Mouse (Mus musculus) limb, embryonic 12.5 days (tissue): ENCODE measurements around the gene Gpr137c. TPM values are rescaled to one million over a fixed set of nuclear protein-coding genes. Genes with fewer than 3 reads are reported as not detected.

Source experiments
- ATAC-seq: fragments of 200-750 bp; cut with Nextera tagmentation; 2 replicates; pipeline ENCODE4 v1.8.0; 2017; ENCODE audit warnings: low read depth, moderate TSS enrichment; ENCODE audit not compliant: insufficient number of reproducible peaks, insufficient read depth, low FRiP score, low TSS enrichment
- H3K27ac ChIP-seq: fragments of 300-500 bp; sonication (generic); 2 replicates; pipeline ENCODE4 v1.5.1; 2016; ENCODE audit warnings: mild to moderate bottlenecking, moderate library complexity
- H3K27me3 ChIP-seq: fragments of 300-500 bp; sonication (generic); 2 replicates; pipeline ENCODE4 v1.6.1; 2016; ENCODE audit warnings: mild to moderate bottlenecking, moderate library complexity
- H3K36me3 ChIP-seq: fragments of 300-500 bp; sonication (generic); 2 replicates; pipeline ENCODE4 v1.6.1; 2016; ENCODE audit warnings: mild to moderate bottlenecking, moderate library complexity
- H3K4me1 ChIP-seq: fragments of 300-500 bp; sonication (generic); replicated peaks from 2 replicates; pipeline ENCODE4 v1.6.1; 2016
- H3K4me2 ChIP-seq: fragments of 300-500 bp; sonication (generic); 2 replicates; pipeline ENCODE4 v1.6.1; 2016; ENCODE audit warnings: mild to moderate bottlenecking, moderate library complexity
- H3K4me3 ChIP-seq: fragments of 300-500 bp; sonication (generic); replicated peaks from 2 replicates; pipeline ENCODE4 v1.5.1; 2016; ENCODE audit warnings: mild to moderate bottlenecking
- H3K9ac ChIP-seq: fragments of 300-500 bp; sonication (generic); replicated peaks from 2 replicates; pipeline ENCODE4 v1.6.1; 2016; ENCODE audit warnings: mild to moderate bottlenecking, moderate library complexity
- H3K9me3 ChIP-seq: fragments of 300-500 bp; sonication (generic); 2 replicates; pipeline ENCODE4 v1.6.1; 2016; ENCODE audit warnings: mild to moderate bottlenecking, moderate library complexity
- WGBS: fragments of 180-500 bp; shearing (Covaris S2); methylation state at CpG from one replicate; pipeline ENCODE4 v1.1.7; 2016; 5-methylcytosine and 5-hydroxymethylcytosine counted together
- polyA plus RNA-seq: library from polyadenylated mRNA; unstranded; fragments of >200 nt; fragmentation: Nextera tagmentation; extraction: Ambion mirVana; gene quantifications from 2 replicates; pipeline ENCODE4 v1.2.1, GENCODE M21; 2016

Gpr137c gene
- polyA plus RNA-seq, 1 experiment from 2014 or later, result 5.1 TPM

DNA sequence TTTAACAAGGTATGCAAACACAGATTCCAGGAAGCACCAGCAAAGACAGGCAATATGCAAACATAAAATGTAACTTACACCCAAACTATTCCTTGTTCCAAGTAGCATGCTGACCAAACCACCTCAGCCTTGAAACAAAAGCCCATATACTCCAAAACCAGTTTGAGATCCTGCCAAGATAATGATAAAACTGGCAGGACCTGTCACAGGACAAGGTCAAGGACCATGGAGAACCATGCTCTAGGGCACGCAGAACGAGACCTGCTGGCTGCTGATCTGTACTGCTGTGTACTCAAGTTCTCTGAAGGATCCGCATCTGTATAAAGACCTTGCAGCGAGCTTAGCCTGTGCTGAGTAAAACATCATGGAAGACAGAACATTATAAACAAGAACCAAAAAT, 1.8 kb upstream of the Gpr137c start:
- 90% methylated on average over 4 of the region's 4 CpGs for WGBS
- no peaks in the 10 kb centered on the region for H3K27me3 ChIP-seq
- no peak overlapping the region; the same call in 1 of the 2 replicates for H3K4me2 ChIP-seq
- H3K9me3 ChIP-seq, result no peaks in the 10 kb centered on the region
- no peak overlapping the region for H3K9ac ChIP-seq
- no peak overlapping the region for H3K27ac ChIP-seq
- no peak overlapping the region for H3K4me3 ChIP-seq
- H3K36me3 ChIP-seq, result no peaks in the 10 kb centered on the region
- no peak for ATAC-seq
- no peaks in the 10 kb centered on the region; the same call in 1 of the 2 replicates for H3K4me1 ChIP-seq

DNA sequence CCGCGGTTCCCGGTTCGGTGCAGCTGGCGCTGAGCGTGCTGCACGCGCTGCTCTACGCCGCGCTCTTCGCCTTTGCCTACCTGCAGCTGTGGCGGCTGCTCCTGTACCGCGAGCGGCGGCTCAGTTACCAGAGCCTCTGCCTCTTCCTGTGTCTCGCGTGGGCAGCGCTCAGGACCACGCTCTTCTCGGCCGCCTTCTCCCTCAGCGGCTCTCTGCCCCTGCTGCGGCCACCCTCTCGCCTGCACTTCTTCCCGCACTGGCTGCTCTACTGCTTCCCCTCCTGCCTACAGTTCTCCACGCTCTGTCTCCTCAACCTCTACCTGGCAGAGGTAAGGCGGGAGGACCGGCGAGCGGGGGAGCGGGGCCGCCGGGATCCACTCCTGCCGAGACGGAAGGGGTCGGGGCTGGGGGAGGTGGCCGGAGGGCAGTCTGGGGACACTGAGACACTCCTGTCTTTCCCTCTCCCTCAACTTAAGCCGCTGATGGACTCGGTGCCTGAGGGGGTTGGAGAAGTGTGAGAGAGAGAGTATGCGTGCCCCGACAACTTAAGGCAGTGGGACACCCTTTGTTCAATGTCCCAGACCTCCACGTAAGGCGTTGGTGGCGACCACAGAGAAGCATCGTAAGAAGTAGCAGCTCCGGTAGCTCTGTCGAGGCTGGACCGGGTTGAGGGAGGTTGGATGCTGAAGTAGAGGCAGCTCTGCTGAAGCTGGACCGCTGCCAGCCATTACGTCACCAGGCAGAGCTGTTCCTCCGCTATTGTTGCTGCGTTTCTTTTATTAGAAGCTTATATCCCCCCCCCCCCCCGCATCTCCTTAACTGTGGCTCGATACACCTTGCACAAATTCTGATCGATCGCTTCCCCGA, 806 bp downstream of the Gpr137c start, which contains the start of gene Txndc16:
Gene Txndc16, minus strand, starts transcription at position 239 of the 867 bp plus-strand sequence.
- Histone ChIP-seq H3K27ac (peak within 1 kb of the TSS; percentile 96), H3K4me1 (no peaks in the 10 kb centered on the region; the same call in 1 of the 2 replicates), H3K4me3 (peak within 1 kb of the TSS; percentile 73), H3K9ac (peak within 1 kb of the TSS; percentile 89), H3K4me2 (peak within 1 kb of the TSS; percentile 85), H3K9me3 (no peaks in the 10 kb centered on the region), H3K36me3 (no peaks in the 10 kb centered on the region), H3K27me3 (no peaks in the 10 kb centered on the region)
- under 1% methylated on average over 56 of the region's 59 CpGs for WGBS
- ATAC-seq, result peak; percentile 43

DNA sequence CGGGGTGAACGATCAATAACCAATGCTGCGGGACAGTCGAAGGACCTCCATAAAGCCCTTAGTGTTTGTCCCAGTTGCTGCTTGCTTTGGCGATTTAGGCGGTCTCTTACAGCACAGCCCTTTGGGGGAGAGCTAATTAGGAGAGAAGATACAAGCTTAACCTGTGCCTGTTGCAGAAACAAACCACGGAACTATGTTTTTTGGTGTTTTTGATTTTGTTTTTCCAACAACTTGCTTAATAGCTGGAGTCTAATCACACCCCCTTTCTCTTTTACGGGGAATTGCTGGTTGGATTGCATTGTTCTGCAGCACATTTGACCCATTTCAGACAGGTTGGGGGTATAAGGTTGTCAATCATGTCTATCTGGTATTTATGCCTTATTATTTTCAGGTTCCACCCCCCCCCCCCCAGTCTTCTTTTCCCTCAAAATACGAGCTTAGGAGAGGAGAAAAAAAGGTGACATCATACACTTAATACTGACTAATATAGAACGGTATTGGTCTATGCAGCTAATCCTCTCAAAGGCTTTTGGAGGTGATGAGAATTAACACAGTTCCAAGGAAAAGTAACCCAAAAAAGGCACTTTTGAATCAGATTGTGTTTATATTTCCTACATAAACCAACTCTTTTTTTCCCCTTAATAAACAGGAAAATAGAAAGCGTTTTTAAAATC, 1.6 kb downstream of the Gpr137c start:
- Histone ChIP-seq H3K4me3 (peak overlapping the region; percentile 73), H3K36me3 (no peaks in the 10 kb centered on the region), H3K9ac (peak overlapping the region; percentile 89), H3K4me2 (peak overlapping the region; percentile 85), H3K4me1 (no peaks in the 10 kb centered on the region; the same call in 1 of the 2 replicates), H3K27ac (0 out of 2 replicates have a peak overlapping the region, but pooled peaks have one; percentile 96), H3K27me3 (no peaks in the 10 kb centered on the region), H3K9me3 (no peaks in the 10 kb centered on the region)
- no peak for ATAC-seq
- WGBS, result 10% methylated on average over 11 of the region's 11 CpGs

DNA sequence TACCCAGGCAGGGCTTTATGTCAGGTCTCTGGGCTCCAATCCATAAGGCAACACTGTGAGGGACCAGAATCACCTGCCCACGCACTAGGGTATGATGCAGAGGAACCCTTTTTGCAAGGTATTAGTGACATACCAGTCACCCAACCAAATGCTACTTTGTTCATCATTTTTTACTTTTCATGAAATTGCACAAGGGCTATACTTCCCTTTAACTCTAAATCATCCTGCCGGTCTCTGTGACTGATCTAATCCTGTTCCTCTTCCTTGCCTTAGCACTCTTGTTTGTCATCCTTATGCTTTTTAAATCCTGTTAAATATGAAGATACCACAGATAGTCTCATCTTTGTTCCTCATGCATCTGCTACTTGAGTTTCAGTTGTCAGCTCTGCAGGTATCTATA, 19.5 kb downstream of the Gpr137c start:
- no peaks in the 10 kb centered on the region for H3K36me3 ChIP-seq
- no peak overlapping the region for H3K4me3 ChIP-seq
- ATAC-seq, result no peak
- no peak overlapping the region for H3K4me2 ChIP-seq
- WGBS, result 75% methylated on average over 2 of the region's 2 CpGs
- H3K27ac ChIP-seq, result no peak overlapping the region
- H3K9me3 ChIP-seq, result no peaks in the 10 kb centered on the region
- no peaks in the 10 kb centered on the region for H3K4me1 ChIP-seq
- no peak overlapping the region for H3K9ac ChIP-seq
- no peaks in the 10 kb centered on the region for H3K27me3 ChIP-seq

DNA sequence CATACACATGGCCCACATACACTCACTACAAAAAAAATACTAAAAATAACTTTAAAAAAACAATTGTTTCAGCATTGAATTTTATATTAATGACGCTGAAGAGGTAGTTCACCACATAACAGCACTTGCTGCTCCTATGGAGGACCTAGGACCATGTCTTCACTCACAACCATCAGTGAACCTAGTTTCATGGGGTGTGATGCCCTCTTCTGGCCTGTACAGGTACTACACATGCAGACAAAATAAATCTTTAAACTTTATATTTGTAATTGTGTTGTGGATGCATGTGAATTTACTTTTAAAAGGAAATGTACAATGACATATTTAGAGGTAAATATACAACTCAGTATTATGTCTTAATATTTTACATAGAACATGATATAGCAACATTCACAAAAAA, 22.1 kb downstream of the Gpr137c start:
- Histone ChIP-seq H3K4me1 (no peaks in the 10 kb centered on the region), H3K4me2 (no peak overlapping the region), H3K9me3 (no peaks in the 10 kb centered on the region), H3K27ac (no peak overlapping the region), H3K4me3 (no peak overlapping the region), H3K36me3 (no peaks in the 10 kb centered on the region), H3K9ac (no peak overlapping the region), H3K27me3 (no peaks in the 10 kb centered on the region)
- WGBS, result 50% methylated on average over 1 of the region's 1 CpGs
- no peak for ATAC-seq

DNA sequence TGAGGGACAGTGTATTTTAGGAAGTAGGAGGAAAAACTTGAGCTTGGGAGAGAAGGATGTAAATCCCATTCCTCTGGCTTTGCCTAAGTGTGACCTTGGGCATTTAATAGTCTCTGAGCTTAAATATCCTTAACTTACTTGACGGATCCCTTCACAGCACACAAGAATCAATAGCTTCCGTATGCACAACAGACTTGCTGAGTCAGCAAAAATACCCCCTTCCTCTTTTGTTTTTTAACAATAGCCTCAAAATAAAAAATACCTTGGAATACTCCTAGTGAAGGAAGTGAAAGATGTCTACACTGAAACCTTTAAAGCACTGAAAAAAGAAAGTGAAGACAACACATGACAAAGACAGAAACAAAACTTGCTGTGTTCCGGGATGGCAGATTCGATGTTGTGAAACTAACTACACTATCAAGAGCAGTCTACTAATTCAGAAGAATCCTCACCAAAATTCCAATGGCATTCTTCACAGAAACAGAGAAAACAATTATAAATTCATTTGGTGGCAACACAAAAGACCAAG, 32.1 kb downstream of the Gpr137c start:
- no peak overlapping the region for H3K4me3 ChIP-seq
- H3K27me3 ChIP-seq, result no peaks in the 10 kb centered on the region
- H3K9me3 ChIP-seq, result no peaks in the 10 kb centered on the region
- H3K9ac ChIP-seq, result no peak overlapping the region
- H3K4me2 ChIP-seq, result no peak overlapping the region
- no peaks in the 10 kb centered on the region for H3K4me1 ChIP-seq
- H3K27ac ChIP-seq, result no peak overlapping the region
- no peak for ATAC-seq
- H3K36me3 ChIP-seq, result no peaks in the 10 kb centered on the region; the same call in 1 of the 2 replicates
- WGBS, result 90% methylated on average over 4 of the region's 4 CpGs

DNA sequence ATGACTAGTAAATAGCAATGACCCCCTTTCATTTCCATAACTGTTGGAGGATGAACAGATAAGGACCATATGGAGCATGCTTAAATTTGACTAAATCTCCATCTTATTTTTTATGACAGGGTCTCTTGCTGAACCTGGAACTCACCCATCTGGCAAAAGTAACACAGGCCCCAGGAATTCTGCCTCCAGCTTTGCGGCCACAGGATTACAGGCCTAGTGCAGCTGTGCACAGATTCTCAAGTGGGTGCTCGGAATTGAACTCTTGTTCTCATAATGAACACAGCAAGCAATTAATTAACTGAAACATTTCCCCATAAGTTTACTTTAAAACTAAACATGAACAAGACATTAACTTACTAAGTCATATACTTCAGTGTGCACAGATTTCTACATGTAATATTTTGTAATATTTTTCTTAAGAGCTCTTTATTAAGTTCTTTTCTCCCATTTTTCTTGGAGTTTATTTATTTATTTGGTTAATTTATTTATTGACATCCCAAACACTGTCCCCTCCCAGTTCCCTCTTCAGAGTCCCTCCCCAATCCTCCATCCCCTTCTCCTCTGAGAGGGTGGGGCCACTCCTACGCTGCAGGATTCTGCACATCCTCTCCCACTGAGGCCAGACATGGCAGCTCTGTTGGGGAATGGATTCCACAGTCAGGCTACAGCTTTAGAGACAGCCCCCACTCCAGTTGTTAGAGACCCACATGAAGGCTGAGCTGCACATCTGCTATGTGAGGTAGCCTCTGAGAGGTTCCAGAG, 44.5 kb downstream of the Gpr137c start:
- no peaks in the 10 kb centered on the region for H3K27me3 ChIP-seq
- WGBS, result 71% methylated on average over 3 of the region's 3 CpGs
- H3K4me2 ChIP-seq, result no peak overlapping the region
- H3K27ac ChIP-seq, result no peak overlapping the region
- no peak overlapping the region for H3K4me3 ChIP-seq
- peaks cover 5% of the 10 kb centered on the region; the same call in 1 of the 2 replicates for H3K36me3 ChIP-seq
- ATAC-seq, result no peak
- H3K9me3 ChIP-seq, result 0 out of 2 replicates have a peak, but pooled peaks cover 2% of the 10 kb centered on the region
- H3K4me1 ChIP-seq, result no peaks in the 10 kb centered on the region
- no peak overlapping the region for H3K9ac ChIP-seq

DNA sequence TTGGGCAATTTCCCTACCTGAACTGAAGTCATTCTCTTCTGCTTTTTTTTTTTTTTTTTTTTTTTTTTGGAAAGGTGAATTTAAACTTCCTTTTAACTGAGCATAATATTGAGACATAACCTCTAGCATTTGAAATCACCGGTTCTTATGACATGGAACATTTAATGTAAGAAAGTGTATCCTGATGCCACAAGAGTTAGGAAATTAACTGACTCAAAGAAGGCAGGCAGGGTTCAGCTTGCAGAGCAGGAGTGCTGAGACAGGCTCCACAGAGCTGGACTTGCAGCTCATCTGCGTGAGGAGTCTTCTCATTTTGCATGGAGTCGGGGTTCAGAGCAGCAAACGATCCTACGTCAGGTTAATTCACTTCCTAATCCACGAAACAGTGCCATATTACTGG, 56.3 kb downstream of the Gpr137c start:
- no peaks in the 10 kb centered on the region for H3K9me3 ChIP-seq
- WGBS, result 83% methylated on average over 6 of the region's 6 CpGs
- H3K27ac ChIP-seq, result no peak overlapping the region
- no peak overlapping the region for H3K4me2 ChIP-seq
- no peaks in the 10 kb centered on the region for H3K27me3 ChIP-seq
- ATAC-seq, result no peak
- no peak overlapping the region for H3K9ac ChIP-seq
- no peak overlapping the region for H3K4me3 ChIP-seq
- no peaks in the 10 kb centered on the region for H3K4me1 ChIP-seq
- no peaks in the 10 kb centered on the region for H3K36me3 ChIP-seq

DNA sequence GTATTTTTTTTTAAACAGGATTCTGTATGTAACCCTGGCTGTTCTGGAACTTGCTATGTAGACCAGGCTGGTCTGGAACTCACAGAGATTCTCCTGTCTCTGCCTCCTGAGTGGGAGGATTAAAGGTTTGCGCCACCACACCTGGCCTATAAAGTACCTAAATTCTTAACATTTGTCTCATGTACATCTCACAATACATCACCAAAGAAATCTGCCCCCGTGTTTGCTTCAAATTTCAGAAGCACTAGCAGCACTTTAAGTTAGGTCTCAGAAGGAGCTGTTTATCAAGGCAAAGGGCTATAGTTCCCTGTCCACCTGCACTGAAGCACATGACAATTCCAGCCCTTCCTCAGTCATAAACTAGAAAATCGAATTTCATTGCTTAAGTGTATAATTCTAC, 62.5 kb downstream of the Gpr137c start:
- 85% methylated on average over 3 of the region's 3 CpGs for WGBS
- Histone ChIP-seq H3K4me3 (no peak overlapping the region), H3K4me2 (no peak overlapping the region), H3K9ac (no peak overlapping the region), H3K9me3 (no peaks in the 10 kb centered on the region), H3K36me3 (peaks cover 7% of the 10 kb centered on the region; the same call in 1 of the 2 replicates), H3K27me3 (no peaks in the 10 kb centered on the region), H3K4me1 (no peaks in the 10 kb centered on the region), H3K27ac (no peak overlapping the region)
- no peak for ATAC-seq

DNA sequence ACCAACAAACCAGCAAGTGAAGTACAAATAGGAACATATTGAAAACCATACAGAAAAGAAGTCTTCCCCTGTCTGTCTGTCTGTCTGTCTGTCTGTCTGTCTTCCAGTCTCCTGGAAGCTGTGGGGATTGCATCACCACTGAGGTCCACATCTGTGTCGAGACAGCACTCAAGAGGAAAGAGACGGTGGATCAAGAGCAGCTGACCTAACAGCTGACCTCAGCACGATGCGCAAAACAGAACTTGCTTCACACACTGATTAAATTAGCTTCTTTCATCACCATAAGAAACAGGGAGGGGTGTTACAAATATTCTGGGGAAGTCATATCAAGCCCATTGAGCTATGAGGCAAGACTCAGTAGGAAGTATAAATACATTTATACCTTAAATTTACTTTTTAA, 72.1 kb downstream of the Gpr137c start:
- Histone ChIP-seq H3K4me1 (no peaks in the 10 kb centered on the region), H3K9ac (no peak overlapping the region), H3K27ac (no peak overlapping the region), H3K9me3 (no peaks in the 10 kb centered on the region), H3K36me3 (peaks cover 24% of the 10 kb centered on the region; the same call in 1 of the 2 replicates), H3K4me2 (no peak overlapping the region), H3K27me3 (no peaks in the 10 kb centered on the region), H3K4me3 (no peak overlapping the region)
- no peak for ATAC-seq
- WGBS, result 75% methylated on average over 4 of the region's 4 CpGs

DNA sequence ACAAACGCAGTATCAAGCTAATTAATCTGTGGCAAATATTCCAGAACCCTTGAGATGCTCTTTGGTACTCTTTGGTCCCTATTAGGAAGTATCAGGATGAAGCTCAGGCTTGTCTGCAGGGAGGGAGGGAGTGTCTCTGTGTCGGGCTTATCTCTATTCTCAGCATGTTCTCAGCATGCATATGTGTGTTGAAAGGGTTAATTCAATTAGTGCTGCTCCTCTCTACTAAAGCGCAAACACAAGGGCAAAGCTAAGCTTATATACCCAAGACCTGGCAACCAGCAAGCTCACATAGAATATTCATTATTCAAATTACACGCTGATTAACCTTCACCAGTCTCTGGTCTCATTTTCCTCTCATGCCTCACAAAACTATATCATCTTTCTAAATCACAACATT, 84.4 kb downstream of the Gpr137c start:
- no peaks in the 10 kb centered on the region for H3K9me3 ChIP-seq
- H3K4me1 ChIP-seq, result no peaks in the 10 kb centered on the region
- peaks cover 35% of the 10 kb centered on the region for H3K36me3 ChIP-seq
- no peak overlapping the region for H3K9ac ChIP-seq
- no peak overlapping the region for H3K27ac ChIP-seq
- 74% methylated on average over 4 of the region's 4 CpGs for WGBS
- H3K27me3 ChIP-seq, result no peaks in the 10 kb centered on the region
- no peak overlapping the region for H3K4me2 ChIP-seq
- no peak for ATAC-seq
- no peak overlapping the region for H3K4me3 ChIP-seq
